Mouse (Mus musculus) liver, embryonic 14.5 days (tissue): ENCODE data around the gene Akt3. TPM values are rescaled to one million over a fixed set of nuclear protein-coding genes. Genes with fewer than 3 reads are reported as not detected.

Experiments used
- ATAC-seq: fragments of 200-750 bp; cut with Nextera tagmentation; 2 replicates; pipeline ENCODE4 v1.8.0; 2017; ENCODE audit warnings: moderate number of reproducible peaks, mild to moderate bottlenecking, moderate library complexity; ENCODE audit not compliant: insufficient read depth
- DNase-seq, 3 experiments: peaks; one replicate each; pipeline ENCODE4 v3.0.0-alpha.2; 2012 to 2013; ENCODE audit warnings: low read depth in 3 of 3, low spot score in 3 of 3
- H3K27ac ChIP-seq: fragments of 300-500 bp; sonication (generic); 2 replicates; pipeline ENCODE4 v1.5.1; 2014; ENCODE audit warnings: moderate library complexity, mild to moderate bottlenecking, control low read depth, inconsistent platforms
- H3K27me3 ChIP-seq: fragments of 300-500 bp; sonication (generic); 2 replicates; pipeline ENCODE4 v1.6.1; 2014; ENCODE audit warnings: mild to moderate bottlenecking, low read length, moderate library complexity; ENCODE audit not compliant: control insufficient read depth, insufficient read depth
- H3K36me3 ChIP-seq: fragments of 300-500 bp; sonication (generic); replicated peaks from 2 replicates; pipeline ENCODE4 v1.6.1; 2014; ENCODE audit warnings: low read depth; ENCODE audit not compliant: control insufficient read depth, insufficient read depth
- H3K4me1 ChIP-seq, 2 experiments: fragments of 200-500 bp in 1 of 2; fragments of 300-500 bp in 1 of 2; sonication (generic) in 1 of 2; replicated peaks; 2 replicates each; pipeline ENCODE4 v1.6.1; 2012 to 2014; ENCODE audit warnings: antibody characterized with exemption in 1 of 2, inconsistent platforms in 1 of 2, low read length in 1 of 2; ENCODE audit not compliant: control insufficient read depth in 2 of 2, insufficient read depth in 2 of 2
- H3K4me2 ChIP-seq: fragments of 300-500 bp; sonication (generic); 2 replicates; pipeline ENCODE4 v1.6.1; 2014; ENCODE audit warnings: low read depth, mild to moderate bottlenecking, control low read depth, moderate library complexity
- H3K4me3 ChIP-seq, 2 experiments: fragments of 200-500 bp in 1 of 2; fragments of 300-500 bp in 1 of 2; sonication (generic) in 1 of 2; 2 replicates each; pipeline ENCODE4 v1.5.1; 2012 to 2014; ENCODE audit warnings: low read depth in 2 of 2, low read length in 2 of 2, mild to moderate bottlenecking in 2 of 2, control low read depth in 1 of 2, inconsistent platforms in 1 of 2, moderate library complexity in 1 of 2; ENCODE audit not compliant: insufficient read depth in 1 of 2
- H3K9ac ChIP-seq: fragments of 300-500 bp; sonication (generic); replicated peaks from 2 replicates; pipeline ENCODE4 v1.6.1; 2014; ENCODE audit warnings: mild to moderate bottlenecking, control low read depth, moderate library complexity
- H3K9me3 ChIP-seq: fragments of 300-500 bp; sonication (generic); 2 replicates; pipeline ENCODE4 v1.6.1; 2016; ENCODE audit warnings: low read length, mixed read lengths; ENCODE audit not compliant: control insufficient read depth
- CTCF ChIP-seq: IDR thresholded peaks from 2 replicates; pipeline ENCODE4 v1.5.1; 2016; ENCODE audit warnings: antibody characterized with exemption, low read depth, control low read depth
- EP300 ChIP-seq: IDR thresholded peaks from 2 replicates; pipeline ENCODE4 v1.6.1; 2016; ENCODE audit warnings: antibody characterized with exemption, low read depth
- WGBS: fragments of 180-500 bp; shearing (Covaris S2); extraction: QIAGEN DNeasy Blood & Tissue Kit; methylation state at CpG from one replicate; pipeline ENCODE4 v1.1.7; 2014; ENCODE audit not compliant: insufficient replicate concordance; 5-methylcytosine and 5-hydroxymethylcytosine counted together
- polyA plus RNA-seq, 2 experiments: library from polyadenylated mRNA; depleted of rRNA in 1 of 2; stranded (reverse) in 1 of 2; unstranded in 1 of 2; fragments of >200 nt; fragmentation: Nextera tagmentation in 1 of 2; extraction: Ambion mirVana in 1 of 2; gene quantifications; 2 replicates each; pipeline versions ENCODE4 v1.2.1 to v1.2.3; 2012 to 2014

Gene Akt3
- polyA plus RNA-seq, 2 experiments = 0.56 to 1.1 TPM

GRCm38 (mm10) chr1:177148746-177149145 lies 109.3 kb downstream of the Akt3 start:
- Histone ChIP-seq H3K4me1 (no peaks in the 10 kb centered on the region), H3K36me3 (no peaks in the 10 kb centered on the region), H3K4me3 (no peak overlapping the region), H3K27ac (no peak overlapping the region), H3K4me2 (no peak overlapping the region), H3K9ac (no peak overlapping the region), H3K27me3 (no peaks in the 10 kb centered on the region), H3K9me3 (no peaks in the 10 kb centered on the region)
- DNase-seq (no peak), ATAC-seq (no peak)
- 63% methylated on average over 2 of the region's 2 CpGs for WGBS
- TF ChIP-seq CTCF = no peak

- Histone ChIP-seq H3K36me3 (no peaks in the 10 kb centered on the region), H3K4me1 (no peaks in the 10 kb centered on the region), H3K27me3 (no peaks in the 10 kb centered on the region), H3K9me3 (no peaks in the 10 kb centered on the region), H3K27ac (no peak overlapping the region), H3K9ac (no peak overlapping the region), H3K4me3 (no peak overlapping the region), H3K4me2 (no peak overlapping the region)
- TF ChIP-seq CTCF = no peak
- no peak for TF ChIP-seq EP300
- DNase-seq = no peak
- WGBS = 70% methylated on average over 2 of the region's 2 CpGs
- no peak for ATAC-seq
Measured at GRCm38 (mm10) chr1:177141468-177141867, 116.5 kb downstream of the Akt3 start.

- no peak for ATAC-seq
- WGBS = 61% methylated on average over 6 of the region's 6 CpGs
- no peaks in the 10 kb centered on the region for H3K27me3 ChIP-seq
Measured at GRCm38 (mm10) chr1:177139652-177140051, 118.4 kb downstream of the Akt3 start.

GRCm38 (mm10) chr1:177131458-177131857 lies 126.5 kb downstream of the Akt3 start:
- no peaks in the 10 kb centered on the region for H3K9me3 ChIP-seq
- ATAC-seq (no peak), DNase-seq (no peak)
- H3K4me3 ChIP-seq = no peak overlapping the region
- H3K27ac ChIP-seq = no peak overlapping the region
- H3K4me2 ChIP-seq = no peak overlapping the region
- H3K4me1 ChIP-seq = no peaks in the 10 kb centered on the region
- H3K27me3 ChIP-seq = no peaks in the 10 kb centered on the region
- no peaks in the 10 kb centered on the region for H3K36me3 ChIP-seq
- no peak overlapping the region for H3K9ac ChIP-seq
- WGBS = 19% methylated on average over 2 of the region's 2 CpGs
- TF ChIP-seq EP300 (no peak), CTCF (no peak)

More at GRCm38 (mm10) chr1:177139652-177140051, 118.4 kb downstream of the Akt3 start:
- Histone ChIP-seq H3K4me3 (no peak overlapping the region), H3K27ac (no peak overlapping the region), H3K9ac (no peak overlapping the region), H3K4me1 (no peaks in the 10 kb centered on the region), H3K36me3 (no peaks in the 10 kb centered on the region), H3K9me3 (no peaks in the 10 kb centered on the region), H3K4me2 (no peak overlapping the region)
- TF ChIP-seq EP300 (no peak), CTCF (no peak)
- DNase-seq = no peak

- Histone ChIP-seq H3K4me3 (no peak overlapping the region), H3K9me3 (no peaks in the 10 kb centered on the region), H3K4me2 (no peak overlapping the region), H3K36me3 (no peaks in the 10 kb centered on the region), H3K9ac (no peak overlapping the region), H3K27ac (no peak overlapping the region), H3K4me1 (no peaks in the 10 kb centered on the region), H3K27me3 (no peaks in the 10 kb centered on the region)
- TF ChIP-seq EP300 (no peak), CTCF (no peak)
- 69% methylated on average over 8 of the region's 8 CpGs for WGBS
- DNase-seq (no peak), ATAC-seq (no peak)
Measured at GRCm38 (mm10) chr1:177126674-177127073, 131.3 kb downstream of the Akt3 start.
